Mouse (Mus musculus): ENCODE measurements at regions not wholly inside any gene's neighbourhood (a gene's known extent, or its start where the extent isn't known, plus 50 kb on each side); places are given as distances from the start of the nearest gene placed in this dataset.

- DNase-seq, result no peak
Observed at GRCm38 (mm10) chr2:45236168-45236700, 119.0 kb upstream of the Zeb2 start.

GRCm38 (mm10) chr2:45234148-45234547, 117.0 kb upstream of the Zeb2 start:
- DNase-seq, result no peak

DNA sequence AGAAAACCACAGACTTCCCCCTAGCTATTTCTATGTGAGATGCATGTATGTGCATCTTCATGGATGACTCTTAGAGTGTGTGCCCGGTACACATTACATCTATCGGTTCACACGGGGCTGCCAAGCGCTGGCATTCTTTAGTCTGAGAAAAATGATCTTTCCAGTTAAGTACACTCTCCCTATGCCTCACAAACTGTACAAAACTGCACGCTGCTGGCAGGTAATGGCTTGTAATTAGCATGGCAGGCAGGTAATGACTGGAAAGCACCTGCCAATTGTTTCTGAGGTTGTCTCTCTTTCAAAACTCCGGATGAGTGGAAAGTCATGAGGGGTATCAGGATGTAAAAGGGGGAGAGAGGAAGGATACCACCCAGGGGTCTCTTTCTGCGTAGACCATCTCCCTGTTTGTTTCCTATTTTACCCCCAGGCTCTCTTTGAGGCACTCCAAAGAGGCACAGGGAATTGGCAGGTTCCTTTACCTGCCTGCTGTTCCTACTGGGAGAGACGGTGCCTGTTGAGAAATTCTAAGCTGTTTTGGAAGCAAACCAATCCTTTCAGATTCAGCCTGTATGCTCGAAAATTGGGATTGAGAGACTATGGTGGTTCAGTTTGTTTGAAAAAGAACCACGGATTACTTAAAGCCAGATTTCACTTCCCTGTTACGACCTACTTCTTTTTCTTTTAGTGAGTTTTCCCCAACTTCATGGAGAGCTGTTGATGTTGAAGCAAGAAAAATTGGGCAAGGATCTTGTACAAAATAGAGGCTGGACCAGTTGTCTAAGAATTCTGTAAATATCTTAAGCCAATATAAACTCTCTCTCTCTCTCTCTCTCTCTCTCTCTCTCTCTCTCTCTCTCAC, 113.4 kb upstream of the Zeb2 start:
- no peak for DNase-seq

DNA sequence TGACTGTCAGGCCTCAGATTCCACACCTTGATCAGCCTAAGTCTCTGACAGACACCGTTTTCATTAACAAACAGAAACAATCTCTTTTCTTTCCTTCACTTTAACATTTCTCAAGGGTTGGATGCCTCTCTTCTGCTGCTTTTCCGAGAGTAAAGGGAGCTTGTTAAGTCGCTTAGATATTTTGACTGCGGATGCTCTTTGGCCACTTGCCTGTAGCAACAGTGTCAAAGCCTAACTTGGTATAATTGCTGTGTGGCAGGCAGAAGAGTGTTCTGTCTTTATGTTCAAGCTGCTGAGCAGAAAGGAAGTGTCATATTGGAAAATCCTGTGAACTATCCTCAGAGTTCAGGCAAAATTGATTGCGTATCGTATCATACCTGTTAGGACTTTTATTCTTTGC, 112.3 kb upstream of the Zeb2 start:
- DNase-seq, result no peak

DNA sequence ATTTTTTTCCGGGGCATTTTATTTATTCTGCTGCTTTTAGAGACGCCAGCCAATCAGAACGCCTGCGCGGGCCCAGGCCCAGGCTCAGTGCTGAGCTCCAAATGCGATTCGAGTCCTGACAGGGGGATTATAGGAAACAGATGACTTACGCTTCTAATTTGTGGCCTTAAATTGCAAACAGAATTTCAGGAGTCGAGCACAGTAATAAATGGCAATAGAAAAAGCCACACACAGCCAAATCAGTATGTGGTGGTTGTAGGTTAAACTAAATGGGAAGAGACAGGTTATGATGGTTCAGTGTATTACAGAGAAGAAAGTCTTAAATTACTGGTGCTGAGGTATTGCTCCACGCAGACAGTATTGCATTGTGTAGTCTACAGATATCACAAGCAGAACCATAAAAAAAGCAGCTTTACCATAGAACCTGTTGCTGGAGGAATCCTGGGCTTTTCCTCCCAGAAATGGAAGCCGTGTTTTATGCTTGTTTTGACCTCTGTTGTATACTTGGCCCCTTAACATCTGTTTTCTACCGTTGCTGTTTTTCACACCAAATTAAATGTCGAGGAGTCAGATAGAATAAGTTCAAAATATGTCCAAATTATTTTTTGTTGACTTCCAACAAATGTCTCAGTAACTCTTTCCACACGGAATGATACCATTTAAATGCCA, 110.2 kb upstream of the Zeb2 start:
- no peak for DNase-seq

DNA sequence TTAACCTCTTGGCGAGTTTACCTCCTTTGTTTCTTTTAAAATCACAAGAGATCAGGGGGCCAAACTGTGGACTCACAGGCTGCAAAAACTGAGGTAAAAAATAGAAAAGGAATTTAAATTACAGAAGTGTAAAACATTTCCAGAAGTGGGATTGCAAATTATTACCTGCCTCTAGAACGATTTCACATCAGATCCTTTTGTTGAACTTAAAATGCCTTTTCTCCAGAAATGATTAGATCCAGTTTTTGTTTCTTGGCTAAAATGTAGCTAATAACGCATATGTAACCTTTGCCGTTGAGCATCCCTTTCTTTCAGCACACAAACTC, 108.8 kb upstream of the Zeb2 start:
- no peak for DNase-seq

- no peak for DNase-seq
Observed at GRCm38 (mm10) chr2:45225364-45226044, 108.3 kb upstream of the Zeb2 start.

DNA sequence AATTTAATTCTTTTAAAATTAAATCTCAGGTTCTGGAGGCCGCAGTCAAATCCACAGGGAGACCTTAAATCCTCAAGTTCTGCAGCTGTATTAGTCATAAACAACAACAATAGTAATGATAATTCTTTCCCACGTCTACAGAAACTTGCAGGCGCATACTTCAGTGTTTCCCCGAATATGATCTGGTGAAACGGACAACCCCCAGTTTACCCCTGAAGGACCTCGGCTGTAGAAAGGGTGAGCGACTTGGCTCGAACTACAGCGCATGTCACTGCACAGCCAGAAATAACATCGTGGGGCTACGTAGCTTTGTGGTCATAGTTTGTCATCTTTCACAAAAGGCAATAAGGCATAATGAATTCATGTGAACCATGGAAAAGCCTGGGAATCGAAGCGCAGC, 105.0 kb upstream of the Zeb2 start:
- no peak for DNase-seq

- no peak for DNase-seq
Observed at GRCm38 (mm10) chr2:45219851-45220250, 102.7 kb upstream of the Zeb2 start.

DNA sequence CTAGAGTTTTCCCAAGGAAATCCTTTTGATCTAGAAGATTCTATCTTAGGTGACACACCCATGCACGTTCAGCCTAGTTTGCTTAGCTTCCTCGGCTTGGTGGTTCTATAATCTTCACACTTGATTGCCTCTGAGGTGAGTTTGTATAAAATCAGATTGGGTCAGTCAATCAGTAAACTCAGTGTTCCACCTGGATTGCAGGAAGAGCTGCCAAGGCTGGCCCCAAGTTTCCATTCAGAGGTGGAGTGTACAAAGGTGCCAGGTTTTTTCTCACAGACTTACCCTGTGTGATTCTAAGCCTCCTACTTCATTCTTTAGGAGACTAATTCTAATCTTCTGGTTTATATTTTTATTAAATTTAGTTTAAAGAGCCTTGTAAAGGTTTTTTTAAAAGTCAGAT, 95.6 kb upstream of the Zeb2 start:
- no peak for DNase-seq

DNA sequence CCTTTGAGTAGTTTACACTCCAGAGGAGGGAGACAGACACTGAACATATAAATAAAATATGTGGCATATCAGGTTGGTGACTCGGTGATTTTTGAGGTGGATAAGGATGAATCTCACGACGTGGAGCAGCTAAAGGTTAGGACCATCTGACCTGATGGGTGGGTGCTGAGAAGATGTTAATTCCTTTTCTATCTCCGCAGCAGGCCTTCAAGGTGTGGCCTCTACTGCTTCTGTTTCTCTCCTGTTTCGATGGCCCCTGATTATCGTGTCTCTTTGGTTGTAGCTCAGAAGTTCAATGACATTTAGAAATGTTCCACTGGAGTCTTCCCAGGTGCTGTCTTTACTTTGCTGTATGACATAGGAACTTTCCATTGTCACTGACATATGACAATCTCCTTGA, 91.3 kb upstream of the Zeb2 start:
- DNase-seq, result no peak

GRCm38 (mm10) chr2:45205756-45206155, 88.6 kb upstream of the Zeb2 start:
- no peak for DNase-seq

- DNase-seq, result no peak
Observed at GRCm38 (mm10) chr2:45205211-45205610, 88.0 kb upstream of the Zeb2 start.

GRCm38 (mm10) chr2:45197955-45198631, 80.9 kb upstream of the Zeb2 start:
- no peak for DNase-seq

DNA sequence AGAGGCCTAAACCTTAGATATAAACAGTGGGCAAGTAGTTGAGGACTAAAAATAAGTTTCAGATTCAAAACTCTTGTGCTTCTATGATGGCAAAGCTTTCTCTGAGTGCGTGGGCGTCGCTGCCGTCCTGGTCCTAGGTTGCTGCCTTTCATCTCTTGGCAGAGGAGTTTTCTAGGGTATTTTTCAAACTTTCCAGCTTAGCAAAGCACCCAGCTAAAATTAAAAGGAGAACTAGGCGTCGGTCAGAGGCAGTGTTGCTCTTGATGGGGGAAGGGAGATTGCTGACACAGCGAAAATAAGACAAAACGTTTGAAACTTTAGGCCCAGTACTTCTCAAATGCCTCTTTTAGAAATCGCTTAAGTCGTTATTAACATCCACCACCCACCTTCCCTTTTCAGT, 80.1 kb upstream of the Zeb2 start:
- no peak for DNase-seq

DNA sequence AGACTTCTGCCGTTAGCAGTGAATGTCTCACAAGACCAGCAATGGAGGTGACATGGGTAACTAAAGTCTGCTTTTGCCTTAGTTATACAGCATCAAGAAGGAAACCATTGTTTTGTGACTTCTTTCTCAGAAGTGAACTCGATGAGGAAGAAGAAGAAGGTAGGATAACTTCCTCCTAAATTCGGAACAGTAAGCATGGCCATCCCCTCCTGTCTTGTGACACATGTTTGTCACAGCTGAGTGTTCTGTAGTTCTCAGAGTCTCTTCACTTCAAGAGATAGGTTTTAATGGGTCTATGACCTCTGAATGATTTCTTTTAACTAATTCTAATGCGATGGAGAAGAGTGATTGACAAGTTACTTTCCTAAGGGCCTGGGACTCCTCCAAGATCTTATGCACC, 79.3 kb upstream of the Zeb2 start:
- no peak for DNase-seq

DNA sequence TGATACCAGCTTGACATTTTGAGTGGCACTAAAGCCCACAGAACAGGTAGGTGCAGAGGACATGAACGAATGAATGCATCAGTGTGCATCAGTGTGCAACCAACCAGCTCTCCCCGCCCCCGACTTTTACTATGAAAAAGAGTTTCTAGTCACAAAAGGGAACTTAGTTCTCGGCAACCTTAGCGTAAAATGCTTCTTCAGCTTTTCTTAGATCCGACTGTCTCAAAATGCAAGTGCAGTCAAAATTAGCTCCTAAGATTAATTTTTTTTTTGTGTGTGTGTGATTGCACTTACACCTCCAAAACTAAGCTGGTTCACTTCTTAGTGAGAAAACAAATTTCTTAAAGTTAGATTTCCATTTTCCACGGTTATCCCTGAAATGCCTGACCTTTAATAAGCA, 77.1 kb upstream of the Zeb2 start:
- no peak for DNase-seq

DNA sequence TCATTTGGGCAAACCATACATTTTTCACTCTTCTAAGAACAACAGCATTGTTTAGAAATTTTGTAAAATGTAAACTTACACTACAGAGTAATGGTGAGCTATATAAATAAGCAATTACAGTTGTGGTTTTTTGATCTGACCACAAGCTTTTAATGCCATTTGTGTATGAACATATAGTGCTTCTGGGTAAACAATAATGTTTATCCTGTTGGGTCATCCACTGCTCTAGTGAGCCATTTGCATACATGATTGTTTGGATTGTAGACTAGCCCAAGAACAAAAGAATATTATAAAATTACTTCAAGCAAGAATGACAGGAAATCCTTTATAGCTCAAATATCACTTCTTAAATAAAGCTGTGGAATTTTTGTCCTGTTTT, 68.4 kb upstream of the Zeb2 start:
- no peak for DNase-seq

- no peak for DNase-seq
Observed at GRCm38 (mm10) chr2:45184704-45185620, 67.8 kb upstream of the Zeb2 start.

GRCm38 (mm10) chr2:45184149-45184548, 67.0 kb upstream of the Zeb2 start:
- DNase-seq, result no peak

- no peak for DNase-seq
Observed at GRCm38 (mm10) chr2:45182876-45183275, 65.7 kb upstream of the Zeb2 start.

DNA sequence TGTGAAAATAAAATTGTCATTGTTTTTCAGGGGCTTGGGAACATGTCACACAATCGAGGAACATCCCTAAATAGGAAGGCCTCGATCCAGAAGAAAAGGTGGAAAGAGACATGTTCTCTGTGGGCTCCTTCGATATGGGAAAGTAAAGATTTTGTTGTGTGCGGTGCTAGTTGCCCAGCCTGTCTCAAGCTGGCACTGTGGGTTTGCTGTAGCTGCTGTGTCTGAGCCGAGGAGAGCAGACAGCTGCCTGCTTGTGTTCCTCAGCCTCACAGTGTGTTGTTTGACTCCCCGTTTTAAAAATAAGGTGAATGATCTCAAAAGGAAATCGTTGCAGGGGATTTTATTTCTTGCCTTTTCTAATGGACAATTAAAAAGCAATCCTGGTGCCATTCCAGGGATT, 64.4 kb upstream of the Zeb2 start:
- no peak for DNase-seq
